Mouse (Mus musculus) MEL (cell line): Measurements from ENCODE around the gene Cfap58. TPM values are rescaled to one million over a fixed set of nuclear protein-coding genes. Genes with fewer than 3 reads are reported as not detected.

Experiments
- DNase-seq: peaks from one replicate; pipeline ENCODE4 v3.0.0; 2011; ENCODE audit warnings: low read depth, low spot score
- H3K27ac ChIP-seq: 2 replicates; pipeline ENCODE4 v1.5.1; 2012; ENCODE audit warnings: low read depth, mild to moderate bottlenecking, control low read depth, low read length, moderate library complexity; ENCODE audit not compliant: control insufficient read depth
- H3K27me3 ChIP-seq, 2 experiments: fragments of 150-350 bp in 1 of 2; sonication (generic) in 1 of 2; 2 replicates each; pipeline ENCODE4 v1.6.1; 2012; ENCODE audit warnings: low read length in 2 of 2, mild to moderate bottlenecking in 2 of 2, improper control_type of control experiment in 1 of 2, moderate library complexity in 1 of 2; ENCODE audit not compliant: insufficient read depth in 2 of 2, control insufficient read depth in 1 of 2
- H3K36me3 ChIP-seq, 2 experiments: 2 replicates each; pipeline ENCODE4 v1.6.1; 2012 to 2014; ENCODE audit warnings: low read length in 2 of 2, improper control_type of control experiment in 1 of 2, inconsistent platforms in 1 of 2, mild to moderate bottlenecking in 1 of 2; ENCODE audit not compliant: insufficient read depth in 2 of 2, control insufficient read depth in 1 of 2
- H3K4me1 ChIP-seq, 2 experiments: fragments of 150-350 bp in 1 of 2; sonication (generic) in 1 of 2; 2 replicates each; pipeline ENCODE4 v1.6.1; 2012; ENCODE audit warnings: low read length in 2 of 2, improper control_type of control experiment in 1 of 2, mild to moderate bottlenecking in 1 of 2; ENCODE audit not compliant: insufficient read depth in 2 of 2, control insufficient read depth in 1 of 2
- H3K4me3 ChIP-seq, 2 experiments: fragments of 150-350 bp in 1 of 2; sonication (generic) in 1 of 2; 2 replicates each; pipeline ENCODE4 v1.5.1; 2012; ENCODE audit warnings: low read depth in 2 of 2, low read length in 2 of 2, mild to moderate bottlenecking in 2 of 2, moderate library complexity in 2 of 2, control low read depth in 1 of 2, improper control_type of control experiment in 1 of 2; ENCODE audit not compliant: control insufficient read depth in 1 of 2, insufficient read depth in 1 of 2
- H3K79me2 ChIP-seq: 2 replicates; pipeline ENCODE4 v1.6.1; 2012; ENCODE audit warnings: mild to moderate bottlenecking, low read length, moderate library complexity; ENCODE audit not compliant: control insufficient read depth, poor library complexity, insufficient read depth
- H3K9ac ChIP-seq: 2 replicates; pipeline ENCODE4 v1.6.1; 2012; ENCODE audit warnings: low read depth, mild to moderate bottlenecking, control low read depth, low read length, moderate library complexity; ENCODE audit not compliant: control insufficient read depth, poor library complexity, severe bottlenecking
- H3K9me3 ChIP-seq: fragments of 150-350 bp; sonication (generic); replicated peaks from 2 replicates; pipeline ENCODE4 v1.6.1; 2012; ENCODE audit warnings: mild to moderate bottlenecking, low read length, improper control_type of control experiment, moderate library complexity; ENCODE audit not compliant: insufficient read depth
- BHLHE40 ChIP-seq: IDR thresholded peaks from 2 replicates; pipeline ENCODE4 v1.6.1; 2012; ENCODE audit warnings: low read depth, mild to moderate bottlenecking, inconsistent platforms, low read length, improper control_type of control experiment, borderline replicate concordance
- CHD2 ChIP-seq: IDR thresholded peaks from 2 replicates; pipeline ENCODE4 v1.6.1; 2011; ENCODE audit warnings: low read length, improper control_type of control experiment
- EP300 ChIP-seq, 2 experiments: IDR thresholded peaks; 2 replicates each; pipeline ENCODE4 v1.6.1; 2011; ENCODE audit warnings: improper control_type of control experiment in 2 of 2, low read length in 2 of 2, low read depth in 1 of 2, mild to moderate bottlenecking in 1 of 2
- ETS1 ChIP-seq: IDR thresholded peaks from 2 replicates; pipeline ENCODE4 v1.6.1; 2012; ENCODE audit warnings: low read depth, mild to moderate bottlenecking, inconsistent platforms, low read length, improper control_type of control experiment, moderate library complexity
- GATA1 ChIP-seq: IDR thresholded peaks from 2 replicates; pipeline ENCODE4 v1.6.1; 2011; ENCODE audit warnings: low read depth, low read length, improper control_type of control experiment
- JUND ChIP-seq: IDR thresholded peaks from 2 replicates; pipeline ENCODE4 v1.6.1; 2011; ENCODE audit warnings: low read depth, mild to moderate bottlenecking, improper control_type of control experiment, low read length
- MEF2A ChIP-seq: IDR thresholded peaks from 2 replicates; pipeline ENCODE4 v1.6.1; 2014; ENCODE audit warnings: low read depth, mild to moderate bottlenecking, inconsistent platforms, low read length, improper control_type of control experiment; ENCODE audit not compliant: poor library complexity, insufficient replicate concordance, severe bottlenecking; ENCODE audit errors: extremely low read depth
- MYB ChIP-seq: IDR thresholded peaks from 2 replicates; pipeline ENCODE4 v1.6.1; 2011; ENCODE audit warnings: mild to moderate bottlenecking, low read depth, low read length, improper control_type of control experiment
- MYC ChIP-seq: IDR thresholded peaks from 2 replicates; pipeline ENCODE4 v1.6.1; 2011; ENCODE audit warnings: low read depth, mild to moderate bottlenecking, low read length, improper control_type of control experiment, moderate library complexity
- NELFE ChIP-seq: IDR thresholded peaks from 2 replicates; pipeline ENCODE4 v1.6.1; 2011; ENCODE audit warnings: low read depth, low read length, improper control_type of control experiment
- POLR2AphosphoS2 ChIP-seq: IDR thresholded peaks from 2 replicates; pipeline ENCODE4 v1.6.1; 2011; ENCODE audit warnings: low read length, improper control_type of control experiment
- POLR2AphosphoS5 ChIP-seq: IDR thresholded peaks from 2 replicates; pipeline ENCODE4 v1.6.1; 2012; ENCODE audit warnings: low read depth, borderline replicate concordance, mild to moderate bottlenecking, inconsistent platforms, low read length, moderate library complexity, mixed read lengths
- TCF12 ChIP-seq: IDR thresholded peaks from 2 replicates; pipeline ENCODE4 v1.6.1; 2014; ENCODE audit warnings: low read depth, mild to moderate bottlenecking, inconsistent platforms, low read length, improper control_type of control experiment, moderate library complexity
- USF1 ChIP-seq: IDR thresholded peaks from 2 replicates; pipeline ENCODE4 v1.6.1; 2014; ENCODE audit warnings: low read depth, mild to moderate bottlenecking, inconsistent platforms, low read length, improper control_type of control experiment, moderate library complexity
- ZKSCAN1 ChIP-seq: IDR thresholded peaks from 2 replicates; pipeline ENCODE4 v1.6.1; 2012; ENCODE audit warnings: low read depth, mild to moderate bottlenecking, inconsistent platforms, low read length, improper control_type of control experiment, moderate library complexity
- polyA plus RNA-seq, 2 experiments: library from polyadenylated mRNA; stranded (reverse) in 1 of 2; unstranded in 1 of 2; fragments of >175 nt in 1 of 2; fragments of >200 nt in 1 of 2; gene quantifications; 2 replicates each; pipeline versions ENCODE4 v1.2.1 to v1.2.4; 2012; ENCODE audit warnings: low replicate concordance in 2 of 2, low read depth in 1 of 2; ENCODE audit not compliant: insufficient read length in 2 of 2, insufficient read depth in 1 of 2, missing spikeins in 1 of 2
- total RNA-seq: library from RNA; depleted of rRNA; stranded (reverse); fragments of 300-350 nt; gene quantifications from 2 replicates; pipeline ENCODE4 v1.2.3, GENCODE M21; 2012

Cfap58 gene
- total and polyA plus RNA-seq, 3 experiments = not detected

- no peak for DNase-seq
- Histone ChIP-seq H3K79me2 (no peaks in the 10 kb centered on the region), H3K9ac (no peak overlapping the region), H3K9me3 (no peaks in the 10 kb centered on the region), H3K4me3 (no peak overlapping the region), H3K4me1 (0 out of 4 replicates have a peak, but pooled peaks cover 0 to 3% of the 10 kb centered on the region in 2 experiments), H3K36me3 (no peaks in the 10 kb centered on the region), H3K27ac (no peak overlapping the region), H3K27me3 (0 out of 4 replicates have a peak, but pooled peaks cover 0 to 1% of the 10 kb centered on the region in 2 experiments)
- TF ChIP-seq TCF12 (no peak), JUND (no peak), ZKSCAN1 (no peak)
Measured at GRCm38 (mm10) chr19:47939361-47939760, 1.9 kb downstream of the Cfap58 start.

- H3K27me3 ChIP-seq = 0 out of 4 replicates have a peak, but pooled peaks cover 0 to 1% of the 10 kb centered on the region in 2 experiments
- no peak overlapping the region for H3K27ac ChIP-seq
- TF ChIP-seq ZKSCAN1 = no peak
- no peak for TF ChIP-seq EP300 (IDR thresholded peaks at IDR 0.05; ENCODE audit: low read depth in 1 of 2, low read length in 2 of 2)
- no peak for TF ChIP-seq ETS1
- no peaks in the 10 kb centered on the region for H3K4me1 ChIP-seq
- H3K4me3 ChIP-seq = no peak overlapping the region
- H3K9me3 ChIP-seq = no peaks in the 10 kb centered on the region
- no peaks in the 10 kb centered on the region for H3K79me2 ChIP-seq
- no peak overlapping the region for H3K9ac ChIP-seq
- no peaks in the 10 kb centered on the region for H3K36me3 ChIP-seq
- no peak for DNase-seq
Measured at GRCm38 (mm10) chr19:47946821-47947465, 9.5 kb downstream of the Cfap58 start.

- Histone ChIP-seq H3K9ac (no peak overlapping the region), H3K36me3 (no peaks in the 10 kb centered on the region), H3K4me3 (no peak overlapping the region), H3K9me3 (no peaks in the 10 kb centered on the region), H3K79me2 (no peaks in the 10 kb centered on the region), H3K27me3 (no peaks in the 10 kb centered on the region), H3K4me1 (no peaks in the 10 kb centered on the region), H3K27ac (no peak overlapping the region)
- TF ChIP-seq POLR2AphosphoS2 (no peak), JUND (no peak), BHLHE40 (no peak), NELFE (no peak), GATA1 (no peak), USF1 (no peak), MEF2A (no peak), MYC (no peak), ETS1 (no peak), MYB (no peak), CHD2 (no peak), POLR2AphosphoS5 (no peak)
- DNase-seq = no peak
Measured at GRCm38 (mm10) chr19:47950946-47951345, 13.5 kb downstream of the Cfap58 start.
